Mouse (Mus musculus) C2C12 (cell line): ENCODE measurements around the gene Galns.

ENCODE experiments used
- CTCF ChIP-seq: IDR thresholded peaks from one replicate; pipeline ENCODE4 v1.5.1; 2011; ENCODE audit not compliant: control insufficient read depth, insufficient read depth, insufficient read length
- MYOG ChIP-seq: IDR thresholded peaks from one replicate; pipeline ENCODE4 v1.6.1; 2011; ENCODE audit not compliant: control insufficient read depth, insufficient read length; ENCODE audit errors: extremely low read depth
- USF1 ChIP-seq: IDR thresholded peaks from one replicate; pipeline ENCODE4 v1.6.1; 2011; ENCODE audit warnings: low read depth, mild to moderate bottlenecking, control low read depth, moderate library complexity

DNA sequence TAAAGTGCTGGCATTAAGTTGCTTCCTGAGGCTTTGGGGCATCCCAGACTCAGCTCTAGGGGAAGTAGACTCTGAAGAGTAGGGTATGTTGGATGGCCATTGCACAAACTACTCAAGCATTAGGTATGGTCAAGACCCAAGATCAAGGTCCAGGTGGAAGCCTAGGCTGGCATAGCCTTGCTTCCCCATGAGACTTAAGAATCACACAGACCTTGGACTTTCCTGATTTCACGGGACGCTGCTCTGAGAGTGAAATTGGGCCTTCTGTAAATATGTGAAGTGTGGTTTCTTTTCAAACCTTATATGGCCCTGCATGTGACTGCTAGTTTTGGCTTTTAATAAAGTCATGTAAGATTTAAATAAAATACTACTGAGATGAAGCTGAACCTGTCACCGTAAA lies 38.5 kb downstream of the Galns start:
- TF ChIP-seq CTCF (no peak), USF1 (no peak), MYOG (no peak)
